Mouse (Mus musculus): ENCODE measurements around the gene Tecpr2.

Tecpr2 gene

DNA sequence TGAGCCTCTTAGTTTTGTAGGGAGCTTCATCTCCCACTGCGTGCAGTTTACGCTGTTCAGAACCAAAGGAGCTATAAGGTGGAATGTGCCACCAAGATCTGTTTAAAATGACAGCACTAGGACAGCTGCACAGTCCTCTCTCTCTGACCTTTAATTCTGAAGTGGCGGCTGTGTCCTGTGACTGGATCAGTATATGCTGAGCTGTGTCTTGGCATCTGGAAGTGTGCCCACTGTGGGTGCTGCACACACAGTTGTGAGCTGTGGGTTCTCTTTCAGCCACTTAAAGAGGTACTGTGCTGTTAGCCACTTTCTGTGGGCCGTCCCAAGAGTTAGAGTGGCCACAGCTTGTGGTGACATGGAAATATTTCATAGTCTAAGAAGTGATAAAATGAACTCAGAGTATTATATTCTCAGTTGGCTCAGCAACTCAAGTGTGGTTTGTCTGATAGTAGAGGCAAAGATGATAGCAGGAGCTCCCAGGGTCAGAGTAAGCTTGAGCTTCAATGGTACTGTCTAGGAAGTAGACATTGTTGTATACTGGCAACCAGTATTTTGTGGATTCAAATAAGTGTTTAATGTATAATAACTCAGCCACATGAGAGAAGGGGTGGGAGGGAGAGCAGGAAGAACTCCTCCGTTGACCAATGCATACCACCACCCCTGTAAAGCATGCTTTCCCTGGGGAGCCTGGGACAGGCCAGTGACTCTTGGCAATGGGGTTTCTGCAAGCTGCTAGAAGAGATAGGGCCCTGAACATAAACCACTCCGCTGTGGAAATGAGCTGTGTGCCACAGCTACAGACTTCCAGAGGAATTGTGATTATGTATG is 59.2 kb downstream of the Tecpr2 start:
- DNase-seq (ENCODE audit: low spot score in 2 of 2), result no peak

DNA sequence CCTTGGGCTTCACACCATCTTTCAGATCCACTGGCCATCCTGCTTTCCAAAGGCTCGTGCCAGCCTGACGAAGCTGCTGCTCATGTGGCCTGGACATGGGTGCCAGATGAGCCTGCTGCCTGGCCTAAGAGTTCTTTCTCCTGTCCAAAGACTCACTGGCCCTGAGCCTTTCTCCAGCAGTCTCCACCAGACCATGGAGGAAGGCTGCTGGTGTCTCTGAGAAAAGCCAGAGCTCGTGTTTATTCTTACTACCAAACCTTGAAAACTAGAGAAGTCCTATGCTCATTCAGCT is 59.8 kb downstream of the Tecpr2 start:
- DNase-seq (ENCODE audit: low spot score in 2 of 2), result no peak

GRCm38 (mm10) chr12:110949410-110949809 is 60.3 kb downstream of the Tecpr2 start:
- DNase-seq (ENCODE audit: low spot score in 2 of 2), result no peak

GRCm38 (mm10) chr12:110950151-110950550 is 61.1 kb downstream of the Tecpr2 start:
- DNase-seq (ENCODE audit: low spot score in 2 of 2), result no peak

DNA sequence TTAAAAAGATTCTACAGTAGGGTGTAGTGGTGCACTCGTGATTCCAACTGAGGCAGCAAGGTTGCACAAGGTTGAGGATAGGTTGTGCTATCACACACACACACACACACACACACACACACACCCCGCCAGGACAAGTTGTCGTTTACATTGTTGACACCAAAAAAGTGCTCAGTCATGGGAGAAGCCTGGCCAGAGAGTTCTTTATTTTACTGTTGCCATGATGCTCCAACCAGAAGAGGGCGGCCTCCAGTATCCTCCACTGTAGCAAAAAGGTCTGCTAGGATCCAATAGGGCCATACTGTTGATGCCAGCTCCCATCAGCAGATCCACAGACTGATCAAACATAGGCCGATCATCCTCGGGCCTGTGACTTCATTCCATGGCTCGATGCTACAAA is 62.2 kb downstream of the Tecpr2 start:
- no peak for DNase-seq (ENCODE audit: low spot score in 2 of 2)

DNA sequence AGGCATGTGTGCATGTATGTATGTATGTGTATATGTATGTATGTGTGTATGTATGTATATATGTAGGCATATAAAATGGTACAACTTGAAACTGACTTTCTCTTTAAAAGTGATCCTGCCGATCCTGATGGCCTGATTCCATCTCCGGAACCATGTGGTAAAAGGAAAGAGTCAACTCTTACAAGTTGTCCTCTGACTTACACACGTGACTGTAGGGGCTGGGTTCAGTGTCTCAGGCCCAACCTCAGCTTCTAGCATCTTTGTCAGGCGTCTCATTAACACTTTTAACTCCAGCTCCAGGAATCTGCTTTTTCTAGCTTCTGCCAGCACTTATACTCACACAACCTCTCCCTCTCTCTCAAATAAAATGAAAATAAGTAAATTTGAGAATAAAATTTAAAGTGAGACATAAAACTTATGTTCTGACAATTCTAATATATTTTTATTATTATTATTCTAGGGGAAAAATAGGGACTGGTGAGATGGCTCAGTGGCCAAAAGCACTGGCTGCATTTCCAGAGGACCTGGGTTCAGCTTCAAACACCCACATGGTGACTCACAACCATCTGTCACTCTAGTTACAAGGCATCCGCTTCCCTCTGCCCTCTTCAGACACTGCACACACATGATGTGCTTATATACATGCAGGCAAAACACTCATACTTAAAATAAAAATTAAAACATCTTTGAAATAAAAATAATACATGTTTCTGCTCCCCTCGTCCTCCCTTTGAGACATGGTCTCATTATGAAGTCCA is 63.7 kb downstream of the Tecpr2 start:
- DNase-seq (ENCODE audit: low spot score in 2 of 2), result no peak

- no peak for DNase-seq (ENCODE audit: low spot score in 2 of 2)
These were observed 64.4 kb downstream of the Tecpr2 start for GRCm38 (mm10) chr12:110953443-110953842.

DNA sequence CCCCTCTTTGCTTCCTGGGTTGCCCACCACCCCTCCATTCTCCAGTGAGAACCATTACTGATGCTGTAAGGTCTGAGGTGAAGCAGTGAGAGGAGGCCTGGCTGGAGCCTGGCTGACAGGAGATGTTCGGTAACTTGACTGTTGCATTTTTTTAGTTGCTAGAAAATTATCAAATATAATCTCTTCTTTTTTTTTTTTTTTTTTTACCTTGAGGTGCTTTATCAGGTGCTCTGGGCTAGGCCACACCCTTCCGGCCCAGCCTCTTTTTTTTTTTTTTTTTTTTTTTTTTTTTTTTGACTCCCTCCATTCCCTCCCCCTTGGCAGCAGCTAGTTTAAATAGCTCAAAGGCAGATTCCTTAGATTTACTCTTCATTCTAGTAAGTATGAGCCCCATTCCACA is 64.8 kb downstream of the Tecpr2 start:
- no peak for DNase-seq (ENCODE audit: low spot score in 2 of 2)

DNA sequence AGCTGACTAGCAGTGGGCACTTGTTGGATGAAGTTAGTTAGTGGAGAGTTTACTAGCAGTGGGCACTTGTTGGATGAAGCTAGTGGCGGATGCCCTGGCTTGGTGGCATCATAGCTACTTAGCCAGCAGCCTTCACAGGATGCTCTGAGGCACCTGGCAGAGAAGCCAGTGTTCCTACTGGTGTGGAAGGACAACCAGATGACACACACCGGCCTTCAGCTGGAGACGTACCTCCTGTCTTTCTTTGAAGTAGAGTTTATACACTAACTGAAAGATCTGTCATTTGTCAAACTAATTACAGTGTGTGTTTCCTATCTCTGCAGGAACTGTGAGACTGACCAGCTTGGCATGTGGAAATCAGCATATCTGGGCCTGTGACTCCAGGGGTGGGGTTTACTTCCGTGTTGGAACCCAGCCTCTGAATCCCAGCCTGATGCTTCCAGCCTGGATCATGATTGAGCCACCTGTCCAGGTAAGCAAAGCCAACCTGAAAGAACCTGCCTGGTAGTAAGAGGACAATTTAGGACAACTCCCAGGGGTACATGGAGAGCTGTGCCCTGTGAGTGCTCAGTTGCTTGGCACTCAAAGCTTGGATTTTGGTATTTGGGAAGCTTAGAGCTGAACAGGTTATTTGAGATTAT is 65.4 kb downstream of the Tecpr2 start:
- no peak for DNase-seq (ENCODE audit: low spot score in 2 of 2)

GRCm38 (mm10) chr12:110961973-110962372 is 72.9 kb downstream of the Tecpr2 start:
- DNase-seq (ENCODE audit: low spot score in 2 of 2), result no peak

DNA sequence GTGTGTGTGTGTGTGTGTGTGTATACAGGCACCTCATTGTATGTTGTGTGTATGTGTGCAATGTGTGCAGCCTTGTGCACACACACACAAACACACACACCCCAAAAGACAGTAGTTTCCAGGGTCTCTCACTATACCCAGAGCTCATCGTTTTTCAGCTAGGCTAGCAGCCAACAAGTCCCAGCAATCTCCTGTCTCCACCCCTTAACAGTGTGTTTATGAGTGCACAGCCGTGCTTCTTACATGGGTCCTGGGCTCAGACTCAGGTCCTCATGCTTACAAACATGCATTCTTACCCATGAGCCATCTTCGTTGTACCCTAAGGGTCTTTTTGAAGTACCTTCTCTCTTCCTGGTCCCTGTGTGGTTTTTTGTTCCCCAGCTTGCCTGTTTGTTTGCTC is 76.4 kb downstream of the Tecpr2 start:
- no peak for DNase-seq (ENCODE audit: low spot score in 2 of 2)

- DNase-seq (ENCODE audit: low spot score in 2 of 2), result no peak
These were observed 77.0 kb downstream of the Tecpr2 start for GRCm38 (mm10) chr12:110966079-110966478.

GRCm38 (mm10) chr12:110967146-110967545 is 78.1 kb downstream of the Tecpr2 start:
- DNase-seq (ENCODE audit: low spot score in 2 of 2), result no peak

GRCm38 (mm10) chr12:110970408-110970807 is 81.3 kb downstream of the Tecpr2 start:
- no peak for DNase-seq (ENCODE audit: low spot score in 2 of 2)

DNA sequence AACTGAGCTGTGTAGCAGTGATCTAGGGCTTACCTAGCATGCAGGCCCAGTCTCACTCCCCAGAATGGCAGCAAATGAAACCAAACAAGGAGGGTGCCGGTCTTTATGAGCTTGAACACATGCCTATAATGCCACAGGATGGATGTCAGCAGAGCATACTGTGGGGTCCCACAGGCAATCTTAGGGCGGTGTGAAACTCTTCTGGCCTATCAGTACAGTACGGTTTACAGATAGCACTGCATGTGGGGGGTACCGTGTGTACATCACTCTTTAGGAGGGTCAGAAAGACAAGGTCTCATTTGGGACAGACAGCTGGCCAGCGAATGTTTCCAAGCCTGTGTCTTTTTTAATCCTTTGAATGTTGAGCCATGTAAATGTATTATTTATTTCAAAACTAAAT is 82.9 kb downstream of the Tecpr2 start:
- DNase-seq (ENCODE audit: low spot score in 2 of 2), result no peak

GRCm38 (mm10) chr12:110973829-110974228 is 84.8 kb downstream of the Tecpr2 start:
- no peak for DNase-seq (ENCODE audit: low spot score in 2 of 2)

GRCm38 (mm10) chr12:110974295-110974694 is 85.2 kb downstream of the Tecpr2 start:
- DNase-seq (ENCODE audit: low spot score in 2 of 2), result no peak

GRCm38 (mm10) chr12:110974726-110975125 is 85.7 kb downstream of the Tecpr2 start:
- DNase-seq (ENCODE audit: low spot score in 2 of 2), result no peak

GRCm38 (mm10) chr12:110975385-110975784 is 86.3 kb downstream of the Tecpr2 start:
- DNase-seq (ENCODE audit: low spot score in 2 of 2), result no peak

DNA sequence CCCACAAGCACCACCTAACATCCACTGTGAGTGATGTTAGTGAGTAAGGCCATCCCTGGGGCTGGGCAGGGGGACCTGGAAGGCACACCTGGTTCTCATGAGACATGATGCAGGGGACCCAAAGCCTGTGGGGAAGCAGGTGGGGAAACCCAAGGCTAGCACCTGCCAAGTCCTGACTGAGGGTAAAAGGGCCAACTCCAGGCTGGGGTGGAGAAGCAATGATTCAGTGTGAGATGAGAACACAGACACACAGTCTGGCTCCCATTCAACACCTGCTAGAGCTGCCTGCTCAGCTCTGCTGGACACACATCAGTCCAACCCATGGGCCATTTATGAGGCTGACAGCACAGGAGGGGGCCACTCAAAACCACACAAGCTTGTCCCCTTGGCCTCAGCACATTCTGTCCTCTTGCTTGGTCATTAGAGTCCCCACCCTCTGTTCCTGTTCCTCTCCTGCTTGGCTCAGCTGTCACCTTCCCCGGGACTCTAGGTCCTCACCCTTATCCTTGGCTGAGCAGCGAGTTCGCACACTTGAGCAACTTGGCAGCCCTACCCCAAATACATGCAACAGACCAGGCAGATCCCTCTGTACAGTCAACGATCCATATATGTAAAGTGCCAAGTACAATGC is 86.9 kb downstream of the Tecpr2 start:
- DNase-seq (ENCODE audit: low spot score in 2 of 2), result no peak

GRCm38 (mm10) chr12:110976589-110977344 is 87.7 kb downstream of the Tecpr2 start:
- DNase-seq (ENCODE audit: low spot score in 2 of 2), result no peak

DNA sequence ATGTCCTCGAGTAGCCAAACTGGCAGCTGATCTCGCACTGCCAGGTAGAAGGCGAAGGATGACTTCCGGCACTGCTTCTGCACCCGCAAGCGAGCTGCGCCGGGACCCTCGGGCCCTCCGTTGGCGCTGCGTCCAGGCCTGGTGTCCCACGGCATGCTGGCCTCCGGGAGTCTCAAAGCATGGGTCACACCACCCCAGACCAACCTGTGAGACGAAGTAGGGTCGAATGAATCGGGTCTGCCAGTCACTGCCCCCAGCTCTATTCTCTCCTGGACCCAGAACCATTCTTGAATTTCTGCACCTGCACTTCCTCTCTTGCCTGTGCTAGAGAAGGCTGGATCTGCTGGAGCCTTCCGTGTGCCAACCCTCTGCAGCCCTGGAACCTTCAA is 88.3 kb downstream of the Tecpr2 start:
- no peak for DNase-seq (ENCODE audit: low spot score in 2 of 2)

All from right cerebral cortex, postnatal 36 days (tissue).